Mouse (Mus musculus) ES-Bruce4 (cell line): Measurements from ENCODE around the gene Wdr6.

Experiments
- CTCF ChIP-seq: IDR thresholded peaks from one replicate; pipeline ENCODE4 v1.8.1; 2011; ENCODE audit warnings: low read depth, low read length
- EP300 ChIP-seq: IDR thresholded peaks from 2 replicates; pipeline ENCODE4 v1.6.1; 2011; ENCODE audit warnings: low read depth, low read length; ENCODE audit not compliant: insufficient read depth
- POLR2A ChIP-seq: IDR thresholded peaks from one replicate; pipeline ENCODE4 v1.8.1; 2011; ENCODE audit warnings: low read length; ENCODE audit not compliant: insufficient read depth

- TF ChIP-seq EP300 (no peak), CTCF (no peak), POLR2A (no peak)
These were observed 7.1 kb downstream of the Wdr6 start for GRCm38 (mm10) chr9:108571401-108571973.
